Mouse (Mus musculus) midbrain, postnatal 0 days (tissue): Measurements from ENCODE around the gene Mmaa. TPM values are rescaled to one million over a fixed set of nuclear protein-coding genes. Genes with fewer than 3 reads are reported as not detected.
A peak's percentile ranks its signal among the peaks of the same experiment; 100 is the strongest.

Source experiments
- ATAC-seq: fragments of 200-750 bp; cut with Nextera tagmentation; 2 replicates; pipeline ENCODE4 v1.8.0; 2017; ENCODE audit warnings: moderate number of reproducible peaks, mild to moderate bottlenecking, moderate TSS enrichment, moderate library complexity; ENCODE audit not compliant: low FRiP score
- DNase-seq: peaks from one replicate; pipeline ENCODE4 v3.0.0-alpha.2; 2015; ENCODE audit warnings: low spot score
- H3K27ac ChIP-seq: fragments of 300-500 bp; sonication (generic); 2 replicates; pipeline ENCODE4 v1.5.1; 2014; ENCODE audit warnings: low read depth, mild to moderate bottlenecking, low read length, mixed read lengths
- H3K27me3 ChIP-seq: fragments of 300-500 bp; sonication (generic); 2 replicates; pipeline ENCODE4 v1.6.1; 2014; ENCODE audit warnings: low read length, control low read depth, mixed read lengths; ENCODE audit not compliant: insufficient read depth
- H3K36me3 ChIP-seq: fragments of 300-500 bp; sonication (generic); 2 replicates; pipeline ENCODE4 v1.6.1; 2014; ENCODE audit warnings: low read length, control low read depth, mixed read lengths; ENCODE audit not compliant: insufficient read depth
- H3K4me1 ChIP-seq: fragments of 300-500 bp; sonication (generic); 2 replicates; pipeline ENCODE4 v1.6.1; 2014; ENCODE audit warnings: mild to moderate bottlenecking, control low read depth, antibody characterized with exemption, low read length, mixed read lengths; ENCODE audit not compliant: insufficient read depth
- H3K4me2 ChIP-seq: fragments of 300-500 bp; sonication (generic); 2 replicates; pipeline ENCODE4 v1.6.1; 2014; ENCODE audit warnings: low read depth, mild to moderate bottlenecking, low read length, mixed read lengths; ENCODE audit not compliant: poor library complexity, severe bottlenecking
- H3K4me3 ChIP-seq: fragments of 300-500 bp; sonication (generic); 2 replicates; pipeline ENCODE4 v1.5.1; 2014; ENCODE audit warnings: low read depth, mild to moderate bottlenecking, low read length, moderate library complexity
- H3K9ac ChIP-seq: fragments of 300-500 bp; sonication (generic); replicated peaks from 2 replicates; pipeline ENCODE4 v1.6.1; 2014; ENCODE audit warnings: mild to moderate bottlenecking, low read length, moderate library complexity, mixed read lengths; ENCODE audit not compliant: poor library complexity, severe bottlenecking
- H3K9me3 ChIP-seq: fragments of 300-500 bp; sonication (generic); 2 replicates; pipeline ENCODE4 v1.6.1; 2016; ENCODE audit warnings: low read length, control low read depth
- CTCF ChIP-seq: IDR thresholded peaks from 2 replicates; pipeline ENCODE4 v1.5.1; 2016; ENCODE audit warnings: antibody characterized with exemption, mild to moderate bottlenecking
- WGBS: fragments of 180-500 bp; shearing (Covaris S2); extraction: QIAGEN DNeasy Blood & Tissue Kit; methylation state at CpG from one replicate; pipeline ENCODE4 v1.1.7; 2014; 5-methylcytosine and 5-hydroxymethylcytosine counted together
- polyA plus RNA-seq: library from polyadenylated mRNA; unstranded; fragments of >200 nt; fragmentation: Nextera tagmentation; extraction: Ambion mirVana; gene quantifications from 2 replicates; pipeline ENCODE4 v1.2.1, GENCODE M21; 2015
- total RNA-seq: library from RNA; depleted of rRNA; stranded (reverse); fragments of >200 nt; gene quantifications from 2 replicates; pipeline ENCODE4 v1.2.3, GENCODE M21; 2014; rRNA removed

The Mmaa gene
- 9.4 and 14.2 TPM in 2 replicates for total RNA-seq
- 11.3 and 11.8 TPM in 2 replicates for polyA plus RNA-seq

GRCm38 (mm10) chr8:79294610-79295275 is at the start of gene Mmaa:
Gene Mmaa, minus strand, starts transcription at chr8:79294937.
- Histone ChIP-seq H3K4me3 (peak within 1 kb of the TSS; percentile 68), H3K9ac (peak within 1 kb of the TSS; percentile 78), H3K4me1 (peaks cover 9% of the 10 kb centered on the region), H3K4me2 (peak within 1 kb of the TSS; percentile 79), H3K27me3 (no peaks in the 10 kb centered on the region), H3K9me3 (no peaks in the 10 kb centered on the region), H3K36me3 (no peaks in the 10 kb centered on the region), H3K27ac (peak within 1 kb of the TSS; percentile 94)
- TF ChIP-seq CTCF, result peak; percentile 67
- DNase-seq, result peak; percentile 98
- ATAC-seq, result peak; percentile 98
- WGBS, result 2% methylated on average over 43 of the region's 74 CpGs

DNA sequence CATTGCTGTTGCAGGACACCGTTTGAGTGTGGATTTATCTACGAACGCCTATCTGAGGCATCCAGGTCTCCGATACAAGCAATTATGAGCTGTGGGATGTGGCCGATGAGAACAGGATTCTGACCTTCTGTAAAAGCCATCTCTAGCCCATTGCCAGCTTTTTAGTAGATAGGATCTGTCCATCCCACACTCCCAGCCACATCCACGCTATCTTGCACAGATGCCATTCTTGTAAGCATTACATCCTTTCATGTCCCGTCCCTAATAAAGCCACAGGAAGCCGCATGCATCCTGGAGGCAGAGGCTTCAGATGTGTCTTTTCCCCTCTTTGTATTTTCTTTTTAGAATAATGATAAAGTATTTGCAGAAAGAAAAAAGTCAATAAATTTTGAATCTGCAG is 46.5 kb upstream of the Mmaa start:
- Histone ChIP-seq H3K27ac (no peak overlapping the region), H3K4me2 (no peak overlapping the region), H3K9ac (no peak overlapping the region), H3K27me3 (no peaks in the 10 kb centered on the region), H3K36me3 (peaks cover 30% of the 10 kb centered on the region), H3K9me3 (no peaks in the 10 kb centered on the region), H3K4me1 (no peaks in the 10 kb centered on the region), H3K4me3 (no peak overlapping the region)
- no peak for DNase-seq
- no peak for TF ChIP-seq CTCF
- WGBS, result 85% methylated on average over 8 of the region's 8 CpGs
- ATAC-seq, result no peak

- Histone ChIP-seq H3K36me3 (peaks cover 27% of the 10 kb centered on the region), H3K4me2 (no peak overlapping the region), H3K9ac (no peak overlapping the region), H3K4me1 (no peaks in the 10 kb centered on the region), H3K27ac (no peak overlapping the region), H3K4me3 (no peak overlapping the region), H3K27me3 (no peaks in the 10 kb centered on the region), H3K9me3 (no peaks in the 10 kb centered on the region)
- peak; percentile 67 for TF ChIP-seq CTCF
- no peak for ATAC-seq
- 74% methylated on average over 9 of the region's 9 CpGs for WGBS
- DNase-seq, result no peak
Observed at GRCm38 (mm10) chr8:79339555-79339954, 44.8 kb upstream of the Mmaa start.

DNA sequence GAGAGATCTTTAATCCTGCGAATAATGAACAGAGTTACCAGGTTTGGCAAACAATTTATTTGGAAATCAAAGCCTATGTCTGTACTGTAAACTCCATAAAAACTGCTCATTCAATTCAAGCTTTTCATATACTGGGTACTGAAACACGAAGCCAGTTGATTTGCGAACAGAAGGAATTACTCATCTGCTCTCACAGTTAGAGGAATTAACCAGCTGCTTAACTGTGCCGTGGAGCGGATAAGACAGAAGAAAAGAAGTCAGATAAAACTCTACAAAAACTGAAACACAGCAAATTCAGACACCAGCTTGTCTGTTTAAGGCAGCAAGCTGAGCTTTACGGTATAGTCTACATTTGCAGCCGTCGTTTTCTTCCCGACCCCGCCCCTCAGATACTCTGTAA is 43.9 kb upstream of the Mmaa start:
- H3K4me3 ChIP-seq, result no peak overlapping the region
- H3K36me3 ChIP-seq, result peaks cover 25% of the 10 kb centered on the region
- no peaks in the 10 kb centered on the region for H3K27me3 ChIP-seq
- no peak for DNase-seq
- 83% methylated on average over 10 of the region's 10 CpGs for WGBS
- no peak for ATAC-seq
- no peak overlapping the region for H3K4me2 ChIP-seq
- no peaks in the 10 kb centered on the region for H3K4me1 ChIP-seq
- no peak for TF ChIP-seq CTCF
- H3K27ac ChIP-seq, result no peak overlapping the region
- H3K9ac ChIP-seq, result no peak overlapping the region
- no peaks in the 10 kb centered on the region for H3K9me3 ChIP-seq

- WGBS, result 92% methylated on average over 22 of the region's 22 CpGs
- H3K9me3 ChIP-seq, result no peaks in the 10 kb centered on the region
- H3K4me2 ChIP-seq, result no peak overlapping the region
- H3K4me1 ChIP-seq, result no peaks in the 10 kb centered on the region
- H3K36me3 ChIP-seq, result peaks cover 2% of the 10 kb centered on the region; the same call in 1 of the 2 replicates
- no peak for ATAC-seq
- DNase-seq, result no peak
- H3K4me3 ChIP-seq, result no peak overlapping the region
- H3K27me3 ChIP-seq, result no peaks in the 10 kb centered on the region
- no peak for TF ChIP-seq CTCF
- H3K9ac ChIP-seq, result no peak overlapping the region
- H3K27ac ChIP-seq, result no peak overlapping the region
Observed at GRCm38 (mm10) chr8:79332109-79332900, 37.6 kb upstream of the Mmaa start.

DNA sequence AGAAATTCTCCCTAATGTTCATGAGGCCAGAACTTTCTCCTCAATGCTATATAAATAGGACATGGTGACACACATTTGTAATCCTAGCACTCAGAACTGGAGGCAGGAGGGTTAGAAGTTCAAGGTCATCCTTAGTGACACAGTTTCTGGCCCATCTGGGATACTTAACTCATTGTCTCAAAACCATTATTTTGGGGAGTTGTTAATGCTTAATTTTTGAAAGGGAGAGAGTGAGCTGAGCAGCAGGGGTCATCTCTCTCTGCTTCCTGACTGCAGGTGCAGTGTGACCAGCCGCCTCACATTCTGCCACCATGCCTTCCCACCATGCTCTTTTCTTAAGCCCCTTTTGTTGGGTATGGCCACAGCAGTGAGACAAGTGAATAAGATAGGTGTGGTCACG is 36.8 kb upstream of the Mmaa start:
- Histone ChIP-seq H3K36me3 (no peaks in the 10 kb centered on the region), H3K4me3 (no peak overlapping the region), H3K4me1 (no peaks in the 10 kb centered on the region), H3K4me2 (no peak overlapping the region), H3K9me3 (no peaks in the 10 kb centered on the region), H3K9ac (no peak overlapping the region), H3K27ac (no peak overlapping the region), H3K27me3 (no peaks in the 10 kb centered on the region)
- DNase-seq, result no peak
- 91% methylated on average over 2 of the region's 2 CpGs for WGBS
- no peak for ATAC-seq
- TF ChIP-seq CTCF, result no peak
